Mouse (Mus musculus): ENCODE data around the gene Akain1.

DNA sequence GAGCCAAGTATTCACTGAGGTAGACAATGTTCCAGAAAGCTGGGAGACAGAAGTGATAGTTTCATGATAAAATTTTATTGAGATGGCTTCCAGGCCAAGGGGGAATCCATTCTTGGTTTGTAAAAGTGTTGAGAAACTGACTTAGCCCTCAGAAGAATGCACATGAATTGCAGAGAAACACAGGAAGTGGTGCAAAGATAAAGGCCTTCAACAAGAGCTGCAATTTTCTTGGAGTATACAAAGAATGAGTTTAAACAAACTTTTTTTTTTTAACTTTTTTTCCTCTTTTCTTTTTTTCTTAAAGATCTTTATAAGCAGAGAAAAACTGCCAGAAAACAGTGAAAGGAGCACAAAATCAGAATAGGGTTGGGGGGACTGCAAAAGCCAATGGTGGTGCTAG lies 23.0 kb upstream of the Akain1 start:
- no peak for TF ChIP-seq CTCF (IDR thresholded peaks at IDR 0.05)
- TF ChIP-seq EP300 (IDR thresholded peaks at IDR 0.05): no peak
